Mouse (Mus musculus) forebrain, embryonic 14.5 days (tissue): ENCODE results near the gene P3h1. TPM values are rescaled to one million over a fixed set of nuclear protein-coding genes. Genes with fewer than 3 reads are reported as not detected.
A peak's percentile ranks its signal among the peaks of the same experiment; 100 is the strongest.

Source experiments
- ATAC-seq: fragments of 200-750 bp; cut with Nextera tagmentation; 2 replicates; pipeline ENCODE4 v1.8.0; 2017; ENCODE audit warnings: mild to moderate bottlenecking, moderate library complexity
- DNase-seq: peaks from one replicate; pipeline ENCODE4 v3.0.0-alpha.2; 2015; ENCODE audit warnings: low spot score
- H3K27ac ChIP-seq: fragments of 300-500 bp; sonication (generic); 2 replicates; pipeline ENCODE4 v1.5.1; 2014; ENCODE audit warnings: low read depth, mild to moderate bottlenecking, control low read depth, low read length, moderate library complexity
- H3K27me3 ChIP-seq: fragments of 300-500 bp; sonication (generic); replicated peaks from 2 replicates; pipeline ENCODE4 v1.6.1; 2014; ENCODE audit warnings: low read length, control low read depth, mixed read lengths; ENCODE audit not compliant: control insufficient read depth, insufficient read depth
- H3K36me3 ChIP-seq: fragments of 300-500 bp; sonication (generic); 2 replicates; pipeline ENCODE4 v1.6.1; 2014; ENCODE audit warnings: low read length, control low read depth; ENCODE audit not compliant: control insufficient read depth, insufficient read depth
- H3K4me1 ChIP-seq: fragments of 300-500 bp; sonication (generic); 2 replicates; pipeline ENCODE4 v1.6.1; 2014; ENCODE audit warnings: antibody characterized with exemption, low read length, control low read depth; ENCODE audit not compliant: control insufficient read depth, insufficient read depth
- H3K4me2 ChIP-seq: fragments of 300-500 bp; sonication (generic); 2 replicates; pipeline ENCODE4 v1.6.1; 2014; ENCODE audit warnings: mild to moderate bottlenecking, control low read depth, low read length
- H3K4me3 ChIP-seq: fragments of 300-500 bp; sonication (generic); 2 replicates; pipeline ENCODE4 v1.5.1; 2014; ENCODE audit warnings: low read depth, low read length, control low read depth
- H3K9ac ChIP-seq: fragments of 300-500 bp; sonication (generic); 2 replicates; pipeline ENCODE4 v1.6.1; 2014; ENCODE audit warnings: mild to moderate bottlenecking, low read length, control low read depth, moderate library complexity
- H3K9me3 ChIP-seq: fragments of 300-500 bp; sonication (generic); replicated peaks from 2 replicates; pipeline ENCODE4 v1.6.1; 2016; ENCODE audit warnings: low read length, control low read depth, mixed read lengths; ENCODE audit not compliant: control insufficient read depth
- WGBS: fragments of 180-500 bp; shearing (Covaris S2); extraction: QIAGEN DNeasy Blood & Tissue Kit; methylation state at CpG from one replicate; pipeline ENCODE4 v1.1.7; 2014; 5-methylcytosine and 5-hydroxymethylcytosine counted together
- polyA plus RNA-seq: library from polyadenylated mRNA; unstranded; fragments of >200 nt; fragmentation: Nextera tagmentation; extraction: Ambion mirVana; gene quantifications from 2 replicates; pipeline ENCODE4 v1.2.1, GENCODE M21; 2014

P3h1 gene
- polyA plus RNA-seq, 1 experiment from 2014 or later: 8.0 TPM

DNA sequence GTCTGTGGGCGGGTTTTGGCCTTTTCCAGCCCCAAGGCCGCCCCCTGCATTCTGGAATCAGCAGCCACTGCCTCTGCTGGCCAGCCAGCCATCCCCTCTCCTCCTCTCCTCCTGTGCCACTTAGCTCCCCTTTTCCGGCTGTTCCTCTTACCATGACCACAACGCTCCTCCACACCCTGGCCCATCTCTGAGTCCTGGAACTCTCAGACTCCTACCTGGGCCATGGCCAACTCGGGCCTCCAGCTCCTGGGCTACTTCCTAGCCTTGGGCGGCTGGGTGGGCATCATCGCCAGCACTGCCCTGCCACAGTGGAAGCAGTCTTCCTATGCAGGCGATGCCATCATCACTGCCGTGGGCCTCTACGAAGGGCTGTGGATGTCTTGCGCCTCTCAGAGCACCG is 22.6 kb downstream of the P3h1 start, which contains the start of gene Cldn19:
TSS of gene Cldn19 (plus strand) at position 64 of the 400 bp plus-strand sequence.
- Histone ChIP-seq H3K4me2 (no peak within 1 kb of the TSS), H3K4me1 (peaks cover 8% of the 10 kb centered on the region), H3K4me3 (no peak within 1 kb of the TSS), H3K9ac (no peak within 1 kb of the TSS; the same call in 1 of the 2 replicates), H3K36me3 (no peaks in the 10 kb centered on the region), H3K9me3 (no peaks in the 10 kb centered on the region), H3K27me3 (no peaks in the 10 kb centered on the region), H3K27ac (peak within 1 kb of the TSS; percentile 27)
- WGBS: 75% methylated on average over 12 of the region's 12 CpGs
- no peak for ATAC-seq
- no peak for DNase-seq

GRCm38 (mm10) chr4:119257083-119257482 is 24.4 kb downstream of the P3h1 start:
- no peak for ATAC-seq
- WGBS: 78% methylated on average over 6 of the region's 6 CpGs

DNA sequence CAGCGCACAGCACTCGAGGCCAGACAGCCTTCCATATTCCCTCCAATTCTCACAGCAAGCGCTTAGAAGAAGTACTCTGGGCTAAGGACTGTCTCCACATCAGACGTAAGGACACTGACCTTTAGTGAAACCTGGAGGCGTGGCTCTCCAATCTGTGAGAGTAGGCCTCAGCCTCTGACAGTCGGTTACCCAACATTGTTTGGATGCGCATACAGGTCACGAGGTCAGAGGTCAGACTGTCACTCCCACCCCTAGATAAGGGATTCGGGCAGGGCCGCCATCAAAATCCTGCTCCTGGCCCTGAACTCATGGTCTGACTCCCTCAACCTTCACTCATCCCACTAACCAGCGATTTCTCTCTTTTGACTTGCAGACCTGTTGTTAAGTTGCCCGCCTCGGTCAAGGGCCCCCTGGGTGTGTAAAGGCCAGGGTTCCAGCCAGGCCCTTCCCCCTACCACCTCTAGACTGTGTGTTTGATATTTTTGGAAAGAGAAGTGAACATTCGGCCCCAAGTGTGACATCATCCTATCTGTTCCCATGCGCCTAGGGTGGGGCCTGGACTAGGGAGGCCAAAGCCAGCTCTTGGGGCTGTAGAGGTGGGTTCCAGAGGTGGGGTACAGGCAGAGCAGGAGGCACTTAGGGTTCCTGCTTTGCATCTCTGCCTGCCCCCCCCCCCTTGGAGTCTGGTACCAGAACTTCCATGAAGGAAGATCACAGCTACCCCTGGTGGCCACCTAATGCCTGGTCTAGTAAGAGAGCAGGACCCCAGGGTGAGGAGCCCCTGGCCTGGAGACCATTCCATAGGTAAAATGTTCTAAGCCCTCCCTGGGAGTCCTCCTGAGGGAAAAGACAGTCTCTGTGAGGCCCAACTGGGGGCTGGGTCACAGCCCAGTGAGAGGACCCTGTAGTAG is 26.9 kb downstream of the P3h1 start:
- no peak overlapping the region for H3K27ac ChIP-seq
- no peak for DNase-seq
- no peaks in the 10 kb centered on the region for H3K9me3 ChIP-seq
- no peaks in the 10 kb centered on the region for H3K36me3 ChIP-seq
- peaks cover under 1% of the 10 kb centered on the region; the same call in 1 of the 2 replicates for H3K4me1 ChIP-seq
- no peak overlapping the region for H3K9ac ChIP-seq
- no peak for ATAC-seq
- H3K4me3 ChIP-seq: no peak overlapping the region
- no peaks in the 10 kb centered on the region for H3K27me3 ChIP-seq
- no peak overlapping the region for H3K4me2 ChIP-seq
- WGBS: 86% methylated on average over 15 of the region's 15 CpGs

More at GRCm38 (mm10) chr4:119257083-119257482, 24.4 kb downstream of the P3h1 start:
- H3K4me1 ChIP-seq: peaks cover 8% of the 10 kb centered on the region
- no peaks in the 10 kb centered on the region for H3K9me3 ChIP-seq
- H3K4me2 ChIP-seq: no peak overlapping the region
- no peak for DNase-seq
- H3K9ac ChIP-seq: no peak overlapping the region
- no peaks in the 10 kb centered on the region for H3K27me3 ChIP-seq
- no peaks in the 10 kb centered on the region for H3K36me3 ChIP-seq
- H3K4me3 ChIP-seq: no peak overlapping the region
- H3K27ac ChIP-seq: no peak overlapping the region

- H3K4me2 ChIP-seq: no peak overlapping the region
- ATAC-seq: no peak
- no peak for DNase-seq
- H3K4me3 ChIP-seq: no peak overlapping the region
- H3K9me3 ChIP-seq: no peaks in the 10 kb centered on the region
- H3K9ac ChIP-seq: no peak overlapping the region
- 63% methylated on average over 7 of the region's 7 CpGs for WGBS
- no peaks in the 10 kb centered on the region for H3K27me3 ChIP-seq
- H3K36me3 ChIP-seq: no peaks in the 10 kb centered on the region
- H3K4me1 ChIP-seq: no peaks in the 10 kb centered on the region
- no peak overlapping the region for H3K27ac ChIP-seq
Observed at GRCm38 (mm10) chr4:119261087-119261713, 28.5 kb downstream of the P3h1 start.

- no peaks in the 10 kb centered on the region for H3K4me1 ChIP-seq
- no peaks in the 10 kb centered on the region for H3K27me3 ChIP-seq
- no peak overlapping the region for H3K27ac ChIP-seq
- no peak overlapping the region for H3K4me3 ChIP-seq
- DNase-seq (no peak), ATAC-seq (no peak)
- no peak overlapping the region for H3K4me2 ChIP-seq
- 89% methylated on average over 5 of the region's 5 CpGs for WGBS
- no peaks in the 10 kb centered on the region for H3K9me3 ChIP-seq
- no peaks in the 10 kb centered on the region for H3K36me3 ChIP-seq
- no peak overlapping the region for H3K9ac ChIP-seq
Observed at GRCm38 (mm10) chr4:119262483-119262882, 29.8 kb downstream of the P3h1 start.

- Histone ChIP-seq H3K9me3 (no peaks in the 10 kb centered on the region), H3K36me3 (peaks cover 3% of the 10 kb centered on the region; the same call in 1 of the 2 replicates), H3K27ac (no peak overlapping the region), H3K4me3 (no peak overlapping the region), H3K27me3 (no peaks in the 10 kb centered on the region), H3K4me2 (no peak overlapping the region), H3K9ac (no peak overlapping the region), H3K4me1 (no peaks in the 10 kb centered on the region)
- DNase-seq (no peak), ATAC-seq (no peak)
- WGBS: 67% methylated on average over 3 of the region's 3 CpGs
Observed at GRCm38 (mm10) chr4:119263459-119263858, 30.7 kb downstream of the P3h1 start.

GRCm38 (mm10) chr4:119266606-119267005 is 33.9 kb downstream of the P3h1 start:
- Histone ChIP-seq H3K27ac (no peak overlapping the region), H3K27me3 (no peaks in the 10 kb centered on the region), H3K9ac (no peak overlapping the region), H3K4me2 (no peak overlapping the region), H3K4me3 (no peak overlapping the region), H3K36me3 (peaks cover 28% of the 10 kb centered on the region), H3K9me3 (no peaks in the 10 kb centered on the region), H3K4me1 (no peaks in the 10 kb centered on the region)
- ATAC-seq (no peak), DNase-seq (no peak)
- 79% methylated on average over 13 of the region's 13 CpGs for WGBS

DNA sequence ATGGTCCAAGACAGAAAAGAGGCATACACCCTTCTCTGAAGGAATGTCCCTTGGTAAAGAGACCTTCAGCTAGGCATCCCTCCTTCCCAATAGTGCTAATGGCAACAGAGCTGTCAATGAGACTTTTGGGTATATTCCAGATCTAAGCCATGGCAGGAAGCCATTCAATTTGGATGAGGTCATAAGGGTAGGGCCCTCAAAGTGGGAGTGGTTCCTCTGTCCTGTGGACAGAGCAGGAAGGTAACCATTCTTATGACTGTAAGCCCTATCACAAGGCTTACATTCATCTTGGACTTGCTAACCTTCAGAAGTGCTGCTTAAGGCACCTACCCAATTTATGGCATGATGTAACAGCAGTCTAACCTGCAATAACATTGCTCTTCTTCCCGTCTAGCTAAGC is 41.9 kb downstream of the P3h1 start:
- ATAC-seq (no peak), DNase-seq (no peak)
- 83% methylated on average over 1 of the region's 1 CpGs for WGBS
- H3K36me3 ChIP-seq: peaks cover 92% of the 10 kb centered on the region
- no peak overlapping the region for H3K27ac ChIP-seq
- no peaks in the 10 kb centered on the region for H3K27me3 ChIP-seq
- no peaks in the 10 kb centered on the region for H3K9me3 ChIP-seq
- H3K4me1 ChIP-seq: no peaks in the 10 kb centered on the region
- no peak overlapping the region for H3K4me2 ChIP-seq
- H3K4me3 ChIP-seq: no peak overlapping the region
- no peak overlapping the region for H3K9ac ChIP-seq

- no peak overlapping the region for H3K4me2 ChIP-seq
- no peaks in the 10 kb centered on the region for H3K4me1 ChIP-seq
- DNase-seq: no peak
- no peak overlapping the region for H3K4me3 ChIP-seq
- H3K9me3 ChIP-seq: no peaks in the 10 kb centered on the region
- no peaks in the 10 kb centered on the region for H3K27me3 ChIP-seq
- H3K27ac ChIP-seq: no peak overlapping the region
- 90% methylated on average over 2 of the region's 2 CpGs for WGBS
- ATAC-seq: no peak
- H3K9ac ChIP-seq: no peak overlapping the region
- peaks cover 92% of the 10 kb centered on the region for H3K36me3 ChIP-seq
Observed at GRCm38 (mm10) chr4:119275226-119275625, 42.5 kb downstream of the P3h1 start.
